Mouse (Mus musculus) liver, adult (tissue): ENCODE measurements around the gene Sez6l2.

ENCODE experiments used
- GATA4 ChIP-seq: IDR thresholded peaks from 2 replicates; pipeline ENCODE4 v1.6.1; 2014; ENCODE audit warnings: mild to moderate bottlenecking, low read length; ENCODE audit not compliant: insufficient replicate concordance

Sez6l2 gene

GRCm38 (mm10) chr7:126981601-126982000 is 31.2 kb downstream of the Sez6l2 start:
- no peak for TF ChIP-seq GATA4

DNA sequence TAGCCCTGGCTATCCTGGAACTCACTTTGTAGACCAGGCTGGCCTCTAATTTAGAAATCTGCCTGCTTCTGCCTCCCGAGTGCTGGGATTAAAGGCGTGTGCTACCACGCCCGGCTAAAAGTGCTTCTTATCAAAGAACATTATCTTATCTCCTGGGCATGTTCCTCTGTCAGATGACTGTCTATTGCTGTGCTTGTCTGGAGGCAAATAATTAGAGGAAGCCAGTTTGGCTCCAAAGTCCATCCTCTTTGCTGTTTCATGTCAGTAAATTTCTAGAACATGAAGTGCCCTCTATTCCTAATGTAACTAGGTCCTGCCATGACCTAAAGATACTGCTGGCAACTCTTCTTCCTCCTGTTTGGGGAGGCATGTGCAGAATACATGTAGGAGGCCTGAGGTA is 31.7 kb downstream of the Sez6l2 start:
- peak; percentile 79; the same call in 1 of the 2 replicates for TF ChIP-seq GATA4

DNA sequence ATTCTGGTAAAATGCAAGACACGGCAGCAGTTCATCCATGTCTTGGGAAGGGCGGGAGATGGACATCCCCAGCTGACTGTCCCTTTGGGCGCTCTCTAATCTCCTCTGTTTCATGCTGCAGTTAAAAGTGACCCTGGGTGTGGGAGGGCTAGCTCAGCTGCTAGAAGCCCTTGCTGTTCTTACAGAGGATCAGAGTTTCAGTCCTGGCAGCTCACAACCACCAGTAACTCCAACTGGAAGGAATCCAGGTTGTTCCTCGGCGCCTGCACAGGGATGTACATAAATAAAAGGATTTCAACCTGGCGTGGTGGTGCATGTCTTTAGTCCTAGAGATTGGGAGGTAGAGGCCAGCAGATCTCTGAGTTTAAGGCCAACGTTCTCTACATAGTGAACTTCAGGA is 32.8 kb downstream of the Sez6l2 start:
- no peak for TF ChIP-seq GATA4

- no peak for TF ChIP-seq GATA4
Measured at GRCm38 (mm10) chr7:126984667-126985444, 34.5 kb downstream of the Sez6l2 start.

- TF ChIP-seq GATA4, result no peak
Measured at GRCm38 (mm10) chr7:126986319-126986718, 36.0 kb downstream of the Sez6l2 start.

DNA sequence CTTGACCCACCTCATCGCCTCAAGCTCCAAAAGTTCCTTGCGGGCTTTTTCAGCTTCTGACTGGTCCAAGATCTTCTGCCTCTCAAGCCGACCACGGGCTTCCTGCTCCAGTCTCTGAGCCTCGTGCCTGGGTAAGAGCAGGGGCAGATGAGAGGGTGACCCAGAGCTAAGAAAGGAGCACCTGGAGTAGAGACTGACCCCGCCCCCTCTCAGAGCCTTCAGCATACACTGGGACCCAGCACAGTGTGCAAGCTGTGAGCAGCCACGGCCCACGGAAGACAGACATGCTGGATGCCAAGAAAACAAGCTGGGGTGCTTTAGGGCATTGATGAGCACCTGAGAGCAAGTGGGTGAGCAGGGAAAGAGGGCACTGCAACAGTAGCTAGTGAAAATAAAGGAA is 38.5 kb downstream of the Sez6l2 start:
- no peak for TF ChIP-seq GATA4

DNA sequence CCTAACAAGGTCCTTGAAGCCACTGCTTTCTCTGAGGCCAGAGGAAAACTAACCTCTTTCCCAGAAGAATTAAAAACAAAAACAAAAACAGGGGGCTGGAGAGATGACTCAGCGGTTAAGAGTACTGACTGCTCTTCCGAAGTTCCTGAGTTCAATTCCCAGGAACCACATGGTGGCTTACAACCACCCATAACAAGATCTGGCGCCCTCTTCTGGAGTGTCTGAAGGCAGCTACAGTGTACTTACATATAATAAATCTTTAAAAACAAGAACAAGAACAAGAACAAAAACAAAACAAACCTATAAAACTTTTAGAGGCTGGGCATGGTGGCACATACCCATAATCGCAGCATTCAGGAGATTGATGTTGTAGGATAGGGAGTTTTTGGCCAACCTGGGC is 46.1 kb downstream of the Sez6l2 start:
- no peak for TF ChIP-seq GATA4

DNA sequence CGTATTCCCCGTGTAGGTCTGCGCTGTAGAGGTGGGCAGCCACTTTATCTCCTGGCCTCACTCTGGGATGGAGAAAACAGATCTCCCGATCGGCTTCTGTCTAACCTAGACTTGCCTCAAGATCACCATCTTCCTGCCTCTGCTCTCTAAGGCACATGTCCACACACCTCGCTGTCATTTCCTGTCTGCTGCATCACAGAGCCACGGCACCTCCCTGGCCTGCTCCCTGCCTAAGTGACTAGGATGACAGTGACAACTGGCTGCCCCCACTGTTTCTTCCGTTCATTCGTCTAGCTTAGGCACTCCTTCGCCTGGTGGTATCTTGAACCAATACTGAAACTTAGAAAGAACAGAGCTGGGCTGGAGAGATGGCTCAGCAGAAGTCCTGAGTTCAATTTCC is 49.2 kb downstream of the Sez6l2 start:
- no peak for TF ChIP-seq GATA4

DNA sequence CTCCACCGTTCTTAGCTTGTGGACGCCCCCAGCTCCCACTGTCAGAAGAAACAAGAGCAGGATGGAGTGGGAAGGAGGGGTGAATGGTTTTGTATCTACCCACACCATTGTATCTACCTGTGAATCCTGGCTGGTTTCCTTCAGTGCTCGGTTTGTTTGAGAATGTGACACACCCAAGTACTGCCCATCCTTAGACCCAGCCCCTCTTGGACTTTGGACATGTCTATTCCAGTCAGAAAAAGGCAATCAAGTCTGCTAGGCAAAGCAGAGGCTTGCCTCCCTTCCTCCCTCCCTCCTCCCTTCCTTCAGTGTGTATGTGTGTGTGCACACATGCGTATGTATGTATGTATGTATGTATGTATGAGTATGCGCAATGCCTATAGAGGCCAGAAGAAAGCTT is 53.3 kb downstream of the Sez6l2 start:
- no peak for TF ChIP-seq GATA4

DNA sequence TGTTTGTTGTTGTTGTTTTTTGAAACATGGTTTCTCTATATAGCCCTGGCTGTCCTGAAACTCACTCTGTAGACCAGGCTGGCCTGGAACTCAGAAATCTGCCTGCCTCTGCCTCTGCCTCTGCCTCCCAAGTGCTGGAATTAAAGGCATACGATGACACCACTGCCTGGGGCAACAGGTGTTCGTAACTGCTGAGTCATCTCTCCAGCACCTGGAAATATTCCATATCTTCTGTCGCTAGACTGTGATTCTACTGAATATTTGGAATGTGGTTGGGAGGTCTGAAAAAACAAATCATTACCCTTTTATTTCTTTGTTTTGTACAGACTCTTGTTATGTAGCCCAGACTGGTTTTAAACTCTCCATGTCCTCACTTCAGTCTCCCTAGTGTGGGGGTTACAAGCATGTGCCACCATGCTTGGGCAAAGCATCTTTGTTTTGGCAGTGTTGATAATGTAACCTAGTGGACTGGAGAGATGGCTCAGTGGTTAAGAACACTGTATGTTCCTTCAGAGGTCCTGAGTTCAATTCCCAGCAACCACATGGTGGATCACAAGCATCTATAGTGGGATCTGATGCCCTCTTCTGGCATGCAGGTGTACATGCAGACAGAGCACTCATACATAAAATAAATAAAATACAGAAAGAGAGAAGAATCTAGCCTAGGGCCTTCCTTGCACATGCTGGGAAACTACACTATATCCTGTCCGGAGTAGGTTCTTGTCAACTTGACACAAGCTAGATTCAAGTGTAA is 53.9 kb downstream of the Sez6l2 start:
- TF ChIP-seq GATA4, result no peak

GRCm38 (mm10) chr7:127007313-127008024 is 57.1 kb downstream of the Sez6l2 start:
- TF ChIP-seq GATA4, result no peak

DNA sequence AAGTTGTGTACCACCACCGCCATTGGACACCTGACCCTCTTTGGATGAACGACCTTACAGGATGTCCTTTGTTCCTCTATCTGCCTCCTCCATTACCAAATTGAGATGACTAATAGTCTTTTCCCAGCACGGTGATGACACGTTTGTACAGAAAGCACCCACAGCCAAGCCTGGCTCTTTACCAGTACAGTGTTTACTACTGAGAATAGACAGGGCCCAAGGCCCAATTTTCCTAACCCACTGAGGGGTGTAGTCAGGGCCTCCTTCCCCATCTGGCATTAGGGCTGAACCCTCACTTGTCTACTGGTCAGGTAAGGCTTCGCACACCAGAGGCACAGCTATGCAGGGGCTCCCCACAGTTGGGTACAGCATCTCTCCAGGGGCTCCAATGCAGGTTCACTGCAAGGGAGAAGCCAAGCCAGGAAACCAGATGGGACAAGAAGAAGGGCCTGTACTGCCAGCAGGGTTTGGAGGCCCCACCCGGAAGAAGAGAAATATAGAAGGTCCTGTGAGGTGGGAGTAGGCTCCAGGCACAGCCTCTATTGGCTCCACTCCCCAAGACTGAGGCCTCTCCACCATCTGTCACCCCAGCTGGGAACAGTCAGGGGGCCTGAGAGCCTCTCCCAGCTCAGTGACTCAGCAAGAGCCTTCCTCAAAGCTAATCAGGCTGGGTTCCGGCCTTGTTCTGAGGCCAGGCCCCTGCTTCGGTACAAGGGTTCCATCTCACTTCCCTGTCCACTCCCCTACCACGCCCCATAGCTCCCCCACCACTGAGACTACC is 58.1 kb downstream of the Sez6l2 start:
- TF ChIP-seq GATA4, result peak; percentile 60; the same call in 1 of the 2 replicates

- no peak for TF ChIP-seq GATA4
Measured at GRCm38 (mm10) chr7:127009307-127010085, 59.1 kb downstream of the Sez6l2 start.

DNA sequence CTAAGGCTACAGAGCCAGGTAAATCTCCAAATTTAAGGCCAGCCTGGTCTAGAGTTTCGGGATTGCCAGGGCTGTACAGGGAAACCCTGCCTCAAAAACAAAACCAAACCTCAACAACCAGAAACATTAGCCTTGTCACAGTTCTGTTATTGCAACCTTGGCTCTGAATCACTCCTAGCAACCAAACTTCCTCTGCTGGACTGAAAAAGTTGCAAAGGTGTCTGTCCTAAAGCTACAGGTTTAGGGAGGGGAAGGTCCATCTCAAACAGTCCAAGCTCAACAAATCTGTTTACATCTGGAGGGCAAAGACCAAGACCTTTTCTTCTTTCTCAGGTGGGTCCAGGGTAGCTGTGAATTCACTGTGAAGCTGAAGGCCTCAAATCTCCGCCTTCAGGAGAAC is 60.7 kb downstream of the Sez6l2 start:
- TF ChIP-seq GATA4, result no peak
